Mouse (Mus musculus): ENCODE measurements around the gene Vmn2r58. TPM values are rescaled to one million over a fixed set of nuclear protein-coding genes. Genes with fewer than 3 reads are reported as not detected.
"Not testable (repeated sequence)": the region's sequence is repeated elsewhere in the genome, so short reads cannot be mapped to it uniquely, and the experiment has no call there.

Gene Vmn2r58
- polyA plus RNA-seq (2012; fragmentation: generic; extraction: Trizol), result not detected

DNA sequence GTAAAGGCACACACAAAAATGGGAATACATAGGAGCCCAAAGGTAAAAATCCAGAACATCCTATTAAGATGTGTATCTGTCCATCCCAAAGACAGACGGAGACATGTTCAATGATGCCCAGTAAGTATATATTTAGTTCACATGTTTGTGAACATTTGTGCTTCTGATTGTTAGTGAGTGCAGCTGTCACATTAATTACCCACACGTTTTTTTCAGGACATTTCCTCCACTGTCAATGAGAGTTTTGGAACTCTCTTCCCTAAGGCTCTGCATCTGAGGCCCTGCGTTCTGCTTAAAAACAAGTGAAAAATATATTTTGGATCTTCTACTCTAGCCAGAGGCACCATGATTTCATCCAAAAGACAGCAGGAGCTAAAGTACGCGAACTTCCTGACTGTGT is at the start of gene Vmn2r58:
Gene Vmn2r58, minus strand, starts transcription at position 101 of the 400 bp plus-strand sequence.
- H3K4me3 ChIP-seq; H3K4me2 ChIP-seq (ENCODE audit: low read depth); H3K36me3 ChIP-seq (ENCODE audit: control insufficient read depth, insufficient read depth); H3K79me2 ChIP-seq (ENCODE audit: control insufficient read depth, insufficient read depth); H3ac ChIP-seq (ENCODE audit: control insufficient read depth, insufficient read length); H3K27me3 ChIP-seq (ENCODE audit: control insufficient read depth, insufficient read depth, insufficient read length): not testable (repeated sequence)

Other genes with a start within 250 kb of the Vmn2r58 start
- gene Zfp788, start 239.5 kb downstream of the Vmn2r58 start, polyA plus RNA-seq (2012; fragmentation: generic; extraction: Trizol), result 1.4 TPM
- not detected for gene Vmn2r59, start 186.3 kb upstream of the Vmn2r58 start, polyA plus RNA-seq (2012; fragmentation: generic; extraction: Trizol)
- gene Vmn2r60, start 235.1 kb upstream of the Vmn2r58 start, polyA plus RNA-seq (2012; fragmentation: generic; extraction: Trizol), result under 0.01 TPM